Mouse (Mus musculus) frontal cortex, adult (tissue): ENCODE measurements around the gene Ipo13.

Experiments
- ATAC-seq: cut with Nextera tagmentation; 2 replicates; pipeline ENCODE4 v1.9.2; 2017; ENCODE audit warnings: mild to moderate bottlenecking, moderate library complexity, mixed read lengths; ENCODE audit not compliant: low TSS enrichment

Gene Ipo13

DNA sequence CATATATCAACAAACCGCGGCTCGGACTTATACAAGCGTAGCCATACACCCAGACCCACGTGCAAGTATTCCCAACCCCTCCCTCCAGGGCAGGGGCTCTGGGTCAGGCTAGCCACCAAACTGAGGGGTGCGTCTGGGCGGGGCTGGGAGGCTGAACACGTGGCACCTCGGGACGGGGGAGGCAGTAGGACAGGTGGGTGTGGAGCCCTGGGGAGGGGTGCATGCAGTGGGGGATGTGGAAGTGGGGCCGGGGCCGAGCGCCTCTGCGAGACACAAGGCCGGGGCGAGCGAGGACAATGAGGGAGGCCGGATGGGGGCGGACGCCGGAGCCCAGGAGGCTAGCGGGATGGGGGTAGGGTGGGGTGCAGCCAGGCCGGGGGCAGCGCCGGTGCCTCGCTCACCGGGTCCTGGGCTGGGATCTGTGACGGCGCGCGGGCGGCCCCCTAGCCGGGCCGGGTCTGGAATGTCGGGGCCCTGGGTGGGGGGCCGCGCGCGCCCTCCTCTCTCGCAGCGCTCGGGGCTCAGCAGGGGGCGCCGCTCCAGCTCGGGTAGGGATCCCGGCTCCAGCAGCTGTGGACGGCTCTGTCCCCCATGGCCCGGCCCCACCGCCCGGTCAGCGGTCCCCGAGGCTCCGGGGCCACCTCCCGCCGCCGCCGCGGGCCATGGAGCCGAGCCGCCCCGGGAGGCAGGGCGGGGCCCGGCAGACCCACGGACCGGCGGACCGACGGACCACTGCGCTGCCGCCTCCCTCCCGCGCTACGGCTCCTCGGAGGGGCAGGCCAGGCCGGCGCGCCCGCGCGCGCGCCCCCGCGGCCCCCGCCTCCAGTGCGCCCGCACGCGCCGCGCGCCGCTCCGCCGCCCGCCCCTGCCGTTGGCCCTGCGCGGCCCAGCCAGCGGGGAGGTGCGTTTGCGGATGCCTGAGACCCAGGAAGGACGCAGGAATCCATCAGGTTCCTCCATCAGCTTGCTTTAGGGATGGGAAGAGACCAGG is 31.8 kb downstream of the Ipo13 start, which contains the start of gene B4galt2:
Gene B4galt2, minus strand, starts transcription at position 787 of the 991 bp plus-strand sequence.
- peak; percentile 8 for ATAC-seq

DNA sequence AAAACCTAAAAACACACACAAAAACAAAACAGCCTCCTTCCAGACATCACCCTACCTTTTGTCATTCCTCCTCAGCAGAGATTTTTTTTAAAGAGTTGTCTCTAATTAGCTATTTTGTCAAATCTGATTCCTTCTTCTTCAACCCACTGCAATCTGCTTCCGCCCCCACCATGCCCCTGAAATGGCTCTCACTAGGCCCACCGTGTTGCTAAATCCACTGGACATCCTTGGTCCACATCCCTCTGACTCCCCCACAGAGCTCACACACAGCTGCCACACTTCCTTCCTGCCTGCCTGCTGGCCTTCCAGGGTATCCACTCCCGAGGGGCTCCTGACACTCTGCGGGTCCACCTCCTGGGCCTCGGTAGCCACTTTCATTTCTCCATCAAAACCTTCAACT is 36.1 kb downstream of the Ipo13 start:
- no peak for ATAC-seq

DNA sequence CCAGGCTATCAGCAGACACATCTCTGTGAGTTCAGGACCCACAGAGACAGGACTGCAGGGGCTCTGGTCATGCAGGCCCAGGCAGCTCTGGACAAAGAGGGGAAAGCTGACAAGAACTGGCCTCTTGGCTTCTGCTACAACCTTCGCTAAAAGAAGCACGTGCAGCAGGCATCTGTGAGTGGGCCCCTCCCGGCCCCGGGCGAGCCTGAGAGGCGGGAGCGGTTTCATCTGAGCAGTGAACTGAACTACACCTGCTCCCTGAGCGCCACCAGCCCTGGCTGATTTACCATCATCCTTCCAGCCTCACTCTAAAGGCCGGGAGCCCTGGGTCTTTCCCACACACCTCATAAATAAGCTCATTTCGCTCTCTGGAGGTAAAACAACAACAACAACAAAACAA is 36.5 kb downstream of the Ipo13 start:
- no peak for ATAC-seq

DNA sequence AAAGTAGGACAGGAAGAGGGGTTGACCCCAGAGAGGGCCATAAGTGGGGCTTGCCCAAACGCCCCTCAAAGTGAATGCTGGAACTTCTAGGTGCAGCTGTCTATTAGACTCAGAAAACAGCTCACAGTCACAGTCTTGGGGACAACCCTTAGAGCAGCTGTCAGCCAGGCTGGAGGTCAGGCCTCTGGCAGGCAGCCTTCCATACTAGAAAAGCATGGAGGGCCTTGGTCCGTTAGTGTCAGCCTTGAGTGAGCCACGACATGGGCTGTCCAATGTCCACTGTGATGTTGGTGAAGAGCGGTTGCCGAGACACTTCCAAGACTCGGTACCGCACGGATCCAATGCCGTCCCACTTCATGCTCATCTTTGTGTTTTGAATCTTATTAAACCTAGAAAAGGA is 41.2 kb downstream of the Ipo13 start:
- no peak for ATAC-seq

DNA sequence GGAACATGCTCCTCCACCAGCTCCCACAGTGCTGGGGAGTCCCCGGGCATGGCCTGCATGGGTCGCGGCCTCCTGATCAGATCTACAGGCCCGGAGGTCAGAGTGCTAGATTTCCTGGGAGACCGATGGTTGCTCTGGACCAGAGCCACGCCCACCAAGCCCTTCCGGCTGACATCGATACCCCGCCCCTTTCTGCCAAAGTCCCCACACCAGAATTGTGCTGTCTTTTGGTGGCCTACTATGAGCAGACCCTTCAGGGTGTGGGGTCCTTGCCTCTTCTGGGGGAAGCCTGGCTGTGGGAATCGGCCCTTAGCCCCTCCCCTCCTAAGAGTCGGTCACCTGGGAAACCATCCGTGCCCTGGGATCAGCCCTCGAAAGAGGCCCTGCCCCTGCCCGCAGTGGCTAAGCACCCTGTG is 42.3 kb downstream of the Ipo13 start, which contains the start of gene Ccdc24:
Gene Ccdc24, minus strand, starts transcription at position 87 of the 416 bp plus-strand sequence.
- no peak for ATAC-seq

- ATAC-seq: no peak
These were observed 43.0 kb downstream of the Ipo13 start for GRCm38 (mm10) chr4:117871787-117872186.

DNA sequence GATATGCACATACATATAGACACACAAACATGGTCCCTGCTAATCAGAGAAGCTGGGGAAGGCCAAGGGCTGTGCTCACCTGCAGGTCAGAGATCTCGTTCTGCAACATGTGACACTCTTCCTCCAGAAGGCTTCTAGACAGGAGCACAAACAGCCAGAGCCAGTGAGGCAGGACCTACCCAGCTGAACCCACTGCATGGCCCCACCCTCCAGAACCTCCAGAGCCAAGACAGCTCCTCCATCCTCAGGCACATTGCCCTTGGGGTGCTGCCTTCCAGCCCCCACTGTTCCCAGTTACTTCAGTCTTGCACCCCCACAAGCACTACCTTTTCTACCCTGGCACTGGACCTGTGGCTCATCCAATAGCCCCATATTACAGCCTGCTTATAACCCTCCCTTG is 44.4 kb downstream of the Ipo13 start:
- ATAC-seq: no peak

DNA sequence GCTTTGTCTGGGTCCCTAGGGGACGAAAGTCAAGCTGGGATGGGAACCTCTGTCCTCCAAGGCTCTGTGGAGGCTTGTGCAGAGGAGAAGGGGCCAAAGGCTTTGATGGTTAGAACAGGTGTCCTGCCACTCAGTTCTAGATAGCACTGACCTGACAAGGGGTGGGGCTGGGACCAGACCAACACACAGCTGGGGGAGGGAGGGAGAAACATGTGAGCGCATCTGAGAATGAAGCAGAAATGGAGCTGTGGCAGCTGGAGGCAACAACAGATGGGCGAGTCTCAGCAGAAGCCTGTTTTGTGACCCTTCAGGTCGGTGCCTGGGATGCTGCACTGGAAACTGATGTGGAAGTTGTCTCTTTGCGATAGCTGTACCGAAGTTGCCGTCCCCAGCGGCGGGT is 45.5 kb downstream of the Ipo13 start:
- no peak for ATAC-seq

GRCm38 (mm10) chr4:117867823-117868222 is 47.0 kb downstream of the Ipo13 start:
- ATAC-seq: no peak

DNA sequence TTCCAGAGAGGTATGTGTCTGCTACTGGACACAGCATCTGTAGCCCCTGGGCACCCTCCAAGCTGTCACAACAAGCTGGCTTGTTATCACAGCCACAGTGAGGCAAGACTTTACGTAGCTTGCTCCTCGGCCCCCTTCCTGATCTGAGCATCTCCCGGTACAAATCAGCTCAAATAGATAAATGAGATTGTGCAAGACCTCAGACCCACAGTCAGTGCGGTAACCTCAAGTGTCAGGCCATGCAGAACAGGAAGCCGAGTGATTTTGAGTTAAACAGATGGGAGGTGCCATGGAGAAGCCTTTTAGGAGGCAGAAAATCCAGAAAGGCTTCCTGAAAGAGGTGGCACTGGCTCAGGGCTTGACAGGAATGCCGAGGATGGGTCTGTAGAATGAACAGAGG is 47.8 kb downstream of the Ipo13 start:
- ATAC-seq: no peak

GRCm38 (mm10) chr4:117866083-117866482 is 48.7 kb downstream of the Ipo13 start:
- no peak for ATAC-seq

DNA sequence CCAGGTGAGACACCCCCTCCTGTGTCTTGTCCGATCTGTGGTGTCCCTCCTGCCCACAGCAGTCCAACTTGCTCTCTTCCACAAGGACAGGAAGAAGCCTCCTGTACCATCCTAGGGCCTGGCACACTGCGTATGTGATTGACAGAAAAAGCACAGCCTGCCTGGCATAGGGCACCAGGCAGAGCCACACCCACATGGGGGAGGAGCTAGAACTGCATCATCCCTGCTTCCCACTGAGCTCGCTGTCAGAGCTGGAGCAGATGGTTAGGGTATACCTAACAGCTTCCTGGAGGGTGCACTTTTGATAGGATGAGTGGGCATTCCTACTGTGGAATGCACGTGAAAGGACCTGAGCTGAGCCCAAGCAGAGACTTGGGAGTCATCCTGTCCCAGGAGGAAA is 52.0 kb downstream of the Ipo13 start:
- peak; percentile 79 for ATAC-seq

DNA sequence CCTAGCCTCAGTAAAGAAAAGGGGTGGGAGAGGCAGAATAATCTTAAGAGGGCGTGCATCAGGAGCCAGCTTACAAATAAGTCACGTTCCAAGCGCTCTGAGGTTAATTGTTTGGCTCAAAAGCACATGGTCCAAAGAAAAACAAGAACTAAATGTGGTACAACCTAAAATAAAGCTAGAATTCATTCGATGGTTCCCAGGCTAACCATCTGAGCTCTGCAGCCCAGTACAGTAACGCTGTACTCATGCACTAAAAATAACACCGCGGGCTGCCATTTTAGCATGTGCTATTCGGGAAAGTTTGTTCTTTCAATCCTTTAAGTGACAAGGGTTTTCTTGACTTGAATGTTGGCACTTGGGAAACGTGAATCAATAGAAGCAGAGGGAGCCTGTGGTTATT is 54.2 kb downstream of the Ipo13 start:
- ATAC-seq: peak; percentile 36; the same call in 1 of the 2 replicates

DNA sequence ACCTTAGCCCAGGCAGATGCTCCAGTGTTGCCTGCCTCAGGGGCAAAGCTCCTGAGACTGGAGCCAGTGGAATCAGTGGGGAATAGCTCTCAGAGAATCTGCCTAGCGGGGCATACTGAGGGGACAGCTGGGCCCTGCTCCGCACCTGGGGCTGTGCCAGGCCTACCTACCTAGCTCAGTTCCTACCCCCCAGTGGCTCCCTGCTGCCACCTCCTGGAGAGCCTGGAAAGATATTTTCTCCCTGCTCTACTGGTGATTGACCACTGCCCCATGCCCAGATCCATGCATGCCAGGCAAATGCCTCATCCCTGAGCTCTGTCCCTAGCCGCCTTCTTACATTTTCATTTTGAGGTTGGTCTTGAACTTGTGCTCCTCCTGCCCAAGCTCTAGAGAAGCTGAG is 56.0 kb downstream of the Ipo13 start:
- peak; percentile 38 for ATAC-seq

- peak; percentile 30; the same call in 1 of the 2 replicates for ATAC-seq
These were observed 59.7 kb downstream of the Ipo13 start for GRCm38 (mm10) chr4:117855146-117855545.

DNA sequence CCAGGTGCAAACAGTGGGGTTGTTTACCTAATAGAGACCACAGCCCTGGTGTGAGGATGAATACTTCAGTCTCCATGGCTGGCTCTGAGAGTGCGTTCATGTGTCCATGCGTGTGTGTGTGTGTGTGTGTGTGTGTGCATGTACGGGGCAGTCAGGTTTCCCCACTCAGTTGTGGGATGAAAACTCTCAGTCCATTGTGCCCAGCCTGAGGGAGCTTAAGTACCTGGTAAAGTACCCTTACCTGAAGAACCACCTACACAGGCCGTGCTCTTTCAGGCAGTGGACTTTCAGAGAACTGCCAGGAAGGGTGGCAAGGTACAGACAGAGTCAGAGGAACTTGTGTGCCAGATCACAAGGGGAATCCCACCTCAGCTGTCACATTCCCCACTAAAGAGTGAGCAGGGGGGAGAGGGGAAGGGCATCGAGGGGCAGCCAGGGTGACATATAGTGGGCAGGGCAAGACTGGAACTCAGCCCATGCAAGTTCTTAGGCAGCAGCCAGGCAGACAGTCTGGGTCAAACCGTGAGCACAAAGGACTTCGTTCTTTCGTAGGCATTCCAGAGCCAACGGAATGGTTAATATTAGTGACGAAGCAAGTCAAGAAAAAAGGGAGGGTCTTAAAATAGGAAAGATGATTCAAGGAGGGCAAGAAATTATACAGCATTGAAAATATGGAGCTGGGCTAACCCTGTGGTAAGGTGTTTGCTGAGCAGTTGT is 62.5 kb downstream of the Ipo13 start:
- no peak for ATAC-seq

- no peak for ATAC-seq
These were observed 63.9 kb downstream of the Ipo13 start for GRCm38 (mm10) chr4:117850871-117851270.

GRCm38 (mm10) chr4:117850176-117850575 is 64.6 kb downstream of the Ipo13 start:
- no peak for ATAC-seq

DNA sequence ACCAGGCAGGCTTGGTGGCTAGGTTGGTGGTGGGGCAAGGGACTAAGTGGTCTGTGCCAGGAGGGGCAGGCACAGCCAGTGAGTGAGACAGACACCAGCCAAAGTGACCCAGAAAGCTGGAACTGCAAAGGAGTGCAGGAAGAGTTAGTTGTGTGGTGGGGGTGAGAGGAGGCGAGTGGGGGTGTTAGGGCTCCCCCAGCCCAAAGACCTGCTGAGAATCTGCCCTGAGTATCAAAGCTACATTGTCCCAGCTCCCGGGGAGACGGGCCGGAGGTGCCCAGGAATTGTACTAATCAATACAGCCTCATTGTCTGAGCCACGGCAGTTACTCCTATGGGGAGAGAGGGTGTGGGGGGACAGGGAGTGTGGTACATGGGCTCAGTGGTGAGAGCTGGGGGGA is 65.3 kb downstream of the Ipo13 start:
- no peak for ATAC-seq

DNA sequence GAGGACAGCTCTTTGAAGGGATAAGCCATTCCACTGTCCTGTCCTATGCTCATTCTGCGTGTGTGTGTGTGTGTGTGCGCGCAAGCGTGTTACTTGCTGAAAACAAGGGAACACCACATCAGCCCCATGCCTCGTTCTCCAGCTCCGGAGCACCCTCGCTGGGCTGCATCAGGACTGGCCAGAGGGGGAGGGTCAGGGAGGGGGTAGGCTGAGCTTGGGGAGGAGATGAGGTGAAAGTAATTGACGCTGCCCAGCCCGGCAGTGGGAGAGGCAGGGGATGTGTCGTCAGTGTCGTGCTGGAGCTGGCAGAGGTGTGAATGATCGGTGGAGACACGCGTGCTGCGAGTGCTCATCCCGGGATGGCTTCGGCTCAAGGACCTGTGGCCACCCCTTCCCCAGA is 65.7 kb downstream of the Ipo13 start:
- ATAC-seq: no peak

GRCm38 (mm10) chr4:117847011-117847410 is 67.8 kb downstream of the Ipo13 start:
- peak; percentile 50 for ATAC-seq

- ATAC-seq: no peak
These were observed 68.5 kb downstream of the Ipo13 start for GRCm38 (mm10) chr4:117846261-117846660.

- ATAC-seq: no peak
These were observed 69.5 kb downstream of the Ipo13 start for GRCm38 (mm10) chr4:117845316-117845715.
